Mouse (Mus musculus) hindbrain, postnatal 0 days (tissue): ENCODE measurements around the gene Onecut3. TPM values are rescaled to one million over a fixed set of nuclear protein-coding genes. Genes with fewer than 3 reads are reported as not detected.

Experiments
- ATAC-seq: fragments of 200-750 bp; cut with Nextera tagmentation; 2 replicates; pipeline ENCODE4 v1.8.0; 2017; ENCODE audit warnings: mild to moderate bottlenecking, moderate TSS enrichment, moderate library complexity
- DNase-seq: peaks from one replicate; pipeline ENCODE4 v3.0.0-alpha.2; 2015; ENCODE audit warnings: low spot score
- H3K27ac ChIP-seq: fragments of 300-500 bp; sonication (generic); 2 replicates; pipeline ENCODE4 v1.5.1; 2014; ENCODE audit warnings: mild to moderate bottlenecking
- H3K27me3 ChIP-seq: fragments of 300-500 bp; sonication (generic); 2 replicates; pipeline ENCODE4 v1.6.1; 2014; ENCODE audit warnings: low read length, mixed read lengths; ENCODE audit not compliant: insufficient read depth
- H3K36me3 ChIP-seq: fragments of 300-500 bp; sonication (generic); 2 replicates; pipeline ENCODE4 v1.6.1; 2014; ENCODE audit warnings: low read length, mixed read lengths; ENCODE audit not compliant: insufficient read depth
- H3K4me1 ChIP-seq: fragments of 300-500 bp; sonication (generic); 2 replicates; pipeline ENCODE4 v1.6.1; 2014; ENCODE audit warnings: antibody characterized with exemption, low read length, mixed read lengths; ENCODE audit not compliant: insufficient read depth
- H3K4me2 ChIP-seq: fragments of 300-500 bp; sonication (generic); 2 replicates; pipeline ENCODE4 v1.6.1; 2014; ENCODE audit warnings: low read depth, mild to moderate bottlenecking, low read length, moderate library complexity, mixed read lengths
- H3K4me3 ChIP-seq: fragments of 300-500 bp; sonication (generic); 2 replicates; pipeline ENCODE4 v1.5.1; 2014; ENCODE audit warnings: low read length
- H3K9ac ChIP-seq: fragments of 300-500 bp; sonication (generic); replicated peaks from 2 replicates; pipeline ENCODE4 v1.6.1; 2014; ENCODE audit warnings: mild to moderate bottlenecking, low read length, moderate library complexity, mixed read lengths
- H3K9me3 ChIP-seq: fragments of 300-500 bp; sonication (generic); 2 replicates; pipeline ENCODE4 v1.6.1; 2016; ENCODE audit warnings: low read length, mixed read lengths
- CTCF ChIP-seq: IDR thresholded peaks from 2 replicates; pipeline ENCODE4 v1.5.1; 2016; ENCODE audit warnings: antibody characterized with exemption, control low read depth, low read depth
- WGBS: fragments of 180-500 bp; shearing (Covaris S2); extraction: QIAGEN DNeasy Blood & Tissue Kit; methylation state at CpG from one replicate; pipeline ENCODE4 v1.1.7; 2014; 5-methylcytosine and 5-hydroxymethylcytosine counted together
- polyA plus RNA-seq: library from polyadenylated mRNA; unstranded; fragments of >200 nt; fragmentation: Nextera tagmentation; extraction: Ambion mirVana; gene quantifications from 2 replicates; pipeline ENCODE4 v1.2.1, GENCODE M21; 2015
- total RNA-seq: library from RNA; depleted of rRNA; stranded (reverse); fragments of >200 nt; gene quantifications from 2 replicates; pipeline ENCODE4 v1.2.3, GENCODE M21; 2014

The Onecut3 gene
- total and polyA plus RNA-seq, 2 experiments from 2014 or later, result 0.74 to 2.5 TPM

DNA sequence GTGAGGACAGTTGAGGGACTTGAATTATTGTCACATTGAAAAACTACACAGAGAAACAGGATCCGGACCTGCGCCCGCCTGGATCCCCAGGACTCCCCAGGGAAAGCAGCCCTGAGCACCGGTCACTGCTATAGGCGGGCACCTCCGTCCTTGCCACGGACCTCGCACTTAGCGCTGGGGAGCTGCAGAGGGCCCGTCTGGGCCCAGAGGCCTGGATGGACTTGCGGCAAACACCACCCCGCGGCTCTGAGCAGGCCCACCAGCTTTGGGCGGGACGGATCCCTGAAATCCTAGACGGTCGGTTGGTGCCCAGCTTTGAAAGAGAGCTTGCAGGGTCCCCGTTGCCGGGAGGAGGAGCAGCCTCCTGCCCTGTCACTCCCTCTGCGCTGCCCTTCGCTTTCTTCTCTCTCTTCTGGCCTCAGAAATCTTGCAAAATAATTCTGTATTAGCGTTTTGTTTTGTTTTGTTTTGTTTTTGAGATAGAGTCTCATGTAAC, 8.2 kb downstream of the Onecut3 start:
- no peak for ATAC-seq
- Histone ChIP-seq H3K27ac (no peak overlapping the region), H3K4me1 (no peaks in the 10 kb centered on the region), H3K36me3 (no peaks in the 10 kb centered on the region), H3K9ac (no peak overlapping the region), H3K27me3 (peaks cover 74% of the 10 kb centered on the region), H3K4me2 (no peak overlapping the region), H3K4me3 (no peak overlapping the region), H3K9me3 (no peaks in the 10 kb centered on the region)
- WGBS, result 3% methylated on average over 22 of the region's 22 CpGs
- DNase-seq, result no peak
- no peak for TF ChIP-seq CTCF

DNA sequence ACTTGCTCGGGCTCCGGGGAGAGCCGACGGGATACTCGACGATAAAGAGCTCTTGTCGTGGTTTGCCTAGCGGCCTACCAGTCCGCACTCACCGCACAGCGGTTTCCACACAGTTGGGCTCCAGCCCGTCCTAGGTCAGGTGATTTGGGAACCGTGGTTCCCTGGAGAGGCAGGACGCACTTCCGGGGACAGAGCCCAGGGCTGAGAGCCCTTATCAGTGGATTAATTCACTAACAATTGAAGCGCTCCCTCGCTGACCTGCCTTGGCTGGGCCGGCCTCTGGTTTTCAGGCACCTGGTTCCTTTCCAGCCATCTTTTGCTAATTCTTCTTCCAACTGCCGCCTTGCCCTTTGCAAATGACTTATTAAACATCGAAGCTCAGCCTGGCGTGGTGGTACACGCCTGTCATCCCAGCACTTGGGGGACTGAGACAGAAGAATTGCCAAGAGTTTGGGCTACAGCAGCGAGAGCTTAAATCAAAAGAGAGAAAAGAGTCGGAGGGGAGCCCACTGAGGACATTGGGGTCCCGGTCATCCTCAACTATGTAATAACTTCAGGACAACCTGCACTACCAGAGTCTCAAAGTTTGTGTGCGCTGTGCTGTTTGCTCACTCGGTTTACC, 9.1 kb downstream of the Onecut3 start:
- no peaks in the 10 kb centered on the region for H3K4me1 ChIP-seq
- H3K27me3 ChIP-seq, result peaks cover 69% of the 10 kb centered on the region
- no peak overlapping the region for H3K4me3 ChIP-seq
- no peaks in the 10 kb centered on the region for H3K36me3 ChIP-seq
- H3K27ac ChIP-seq, result no peak overlapping the region
- ATAC-seq (no peak), DNase-seq (no peak)
- H3K9ac ChIP-seq, result no peak overlapping the region
- H3K4me2 ChIP-seq, result no peak overlapping the region
- 4% methylated on average over 27 of the region's 27 CpGs for WGBS
- TF ChIP-seq CTCF, result no peak
- no peaks in the 10 kb centered on the region for H3K9me3 ChIP-seq

DNA sequence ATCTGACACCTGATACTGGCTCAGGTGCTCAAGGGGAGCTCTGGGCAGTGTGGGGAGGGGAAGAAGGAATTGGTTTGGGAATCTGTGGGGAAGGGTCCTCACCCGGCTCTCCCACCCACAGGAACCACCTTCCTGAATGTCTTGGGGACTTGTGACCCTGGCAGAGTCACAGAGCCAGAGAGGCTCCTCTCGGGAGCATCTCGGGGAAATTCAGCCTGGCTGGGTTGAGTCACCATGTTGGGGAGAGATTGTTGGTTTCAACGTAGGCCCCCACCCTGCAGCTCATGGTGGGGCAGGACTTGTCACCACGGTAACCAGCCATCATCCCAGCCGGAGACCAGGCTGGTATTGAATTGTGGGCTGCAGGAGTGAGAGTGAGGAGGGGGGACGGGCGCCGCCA, 10.1 kb downstream of the Onecut3 start:
- Histone ChIP-seq H3K9ac (no peak overlapping the region), H3K27ac (no peak overlapping the region), H3K9me3 (no peaks in the 10 kb centered on the region), H3K4me3 (no peak overlapping the region), H3K27me3 (peaks cover 59% of the 10 kb centered on the region), H3K4me1 (no peaks in the 10 kb centered on the region), H3K36me3 (no peaks in the 10 kb centered on the region), H3K4me2 (no peak overlapping the region)
- ATAC-seq (no peak), DNase-seq (no peak)
- WGBS, result 1% methylated on average over 8 of the region's 9 CpGs
- TF ChIP-seq CTCF, result no peak

DNA sequence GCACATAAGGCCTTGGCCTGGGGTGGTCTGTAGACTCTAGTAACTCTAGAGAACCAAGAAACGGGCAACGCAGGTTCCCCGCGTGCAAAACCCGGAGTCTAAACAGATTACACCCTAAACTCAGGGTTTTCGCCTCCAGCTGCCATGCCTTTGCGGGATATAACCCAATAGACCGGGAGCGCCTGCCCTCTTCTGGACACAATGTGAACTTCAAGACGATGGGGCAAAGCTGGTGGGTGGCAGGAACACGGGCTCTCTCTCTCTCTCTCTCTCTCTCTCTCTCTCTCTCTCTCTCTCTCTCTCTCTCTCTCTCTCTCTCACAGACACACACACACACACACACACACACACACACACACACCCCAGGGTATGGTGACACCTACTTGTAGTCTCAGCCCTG, 11.6 kb downstream of the Onecut3 start:
- 2% methylated on average over 11 of the region's 11 CpGs for WGBS
- Histone ChIP-seq H3K4me1 (no peaks in the 10 kb centered on the region), H3K9me3 (no peaks in the 10 kb centered on the region), H3K4me3 (no peak overlapping the region), H3K27ac (no peak overlapping the region), H3K9ac (no peak overlapping the region), H3K36me3 (no peaks in the 10 kb centered on the region), H3K27me3 (peaks cover 45% of the 10 kb centered on the region), H3K4me2 (no peak overlapping the region)
- peak; percentile 81 for TF ChIP-seq CTCF
- peak; percentile 80 for DNase-seq
- no peak for ATAC-seq

DNA sequence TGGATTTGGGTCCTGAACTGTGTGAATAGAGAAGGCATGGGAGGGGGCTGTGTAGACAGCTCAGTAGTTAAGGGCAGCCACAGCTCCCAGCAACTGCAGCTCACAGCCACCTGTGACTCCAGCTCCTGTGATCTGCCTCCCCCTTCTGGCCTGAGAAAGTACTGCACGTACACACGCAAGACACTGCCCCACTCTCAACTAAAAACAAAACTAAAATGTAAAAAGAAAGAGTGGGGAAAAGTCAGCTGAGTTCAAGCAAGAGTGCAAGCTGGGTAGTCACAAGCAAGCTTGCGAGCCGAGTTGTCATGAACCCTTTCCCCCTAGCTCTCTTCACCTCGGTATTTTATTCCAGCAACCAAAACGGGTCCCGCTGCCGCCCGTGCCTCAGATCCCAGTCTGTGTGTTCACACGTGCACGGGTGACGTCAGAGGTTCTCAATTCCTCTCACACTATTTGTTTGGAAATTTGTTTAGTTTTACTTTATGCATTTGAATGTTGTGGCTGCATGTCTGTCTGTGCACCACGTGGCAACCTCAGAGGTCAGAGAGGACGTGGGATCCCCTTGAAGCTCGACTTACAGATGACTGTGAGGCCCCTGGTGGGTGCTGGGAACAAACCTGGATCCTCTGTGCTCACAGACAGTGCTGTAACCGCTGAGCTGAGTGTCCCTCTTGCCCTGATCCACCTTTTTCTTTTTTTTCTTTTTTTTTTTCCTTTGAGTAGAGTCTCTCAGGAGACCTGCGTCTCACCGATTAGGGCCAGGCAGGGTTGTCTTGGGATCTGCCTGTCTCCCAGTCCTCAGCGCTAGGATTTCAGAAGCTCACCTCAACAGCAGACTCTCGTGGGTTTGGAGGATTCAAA, 15.0 kb downstream of the Onecut3 start:
- no peaks in the 10 kb centered on the region for H3K36me3 ChIP-seq
- no peak overlapping the region for H3K9ac ChIP-seq
- H3K4me1 ChIP-seq, result peaks cover 3% of the 10 kb centered on the region; the same call in 1 of the 2 replicates
- H3K4me3 ChIP-seq, result peak overlapping the region; percentile 29
- TF ChIP-seq CTCF, result peak; percentile 97
- peak; percentile 65 for ATAC-seq
- H3K27ac ChIP-seq, result no peak overlapping the region
- peaks cover 25% of the 10 kb centered on the region for H3K27me3 ChIP-seq
- DNase-seq, result peak; percentile 86
- H3K9me3 ChIP-seq, result no peaks in the 10 kb centered on the region
- WGBS, result 11% methylated on average over 20 of the region's 20 CpGs
- peak overlapping the region; percentile 55 for H3K4me2 ChIP-seq

DNA sequence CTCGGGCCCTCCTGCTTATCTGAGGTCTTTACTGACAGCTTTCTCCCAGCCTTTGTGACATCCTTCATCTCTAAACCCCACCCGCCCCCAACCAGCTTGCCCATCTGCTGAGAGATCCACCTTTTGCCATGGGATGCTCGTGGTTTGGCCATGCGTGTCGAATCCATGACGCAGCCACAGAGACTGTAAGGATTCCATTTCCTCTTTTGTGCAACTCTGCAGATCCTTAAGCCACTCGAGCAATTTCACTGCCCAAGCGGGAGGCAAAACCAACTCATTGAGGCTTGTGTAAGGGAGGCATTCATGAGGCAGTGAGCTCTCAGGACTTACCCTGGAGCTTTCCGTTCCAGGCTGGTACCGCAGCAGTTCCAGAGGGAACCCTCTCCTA, 15.6 kb downstream of the Onecut3 start:
- no peak overlapping the region for H3K9ac ChIP-seq
- ATAC-seq (no peak), DNase-seq (no peak)
- no peak overlapping the region for H3K27ac ChIP-seq
- H3K27me3 ChIP-seq, result peaks cover 19% of the 10 kb centered on the region
- WGBS, result 50% methylated on average over 10 of the region's 10 CpGs
- no peaks in the 10 kb centered on the region for H3K9me3 ChIP-seq
- peaks cover 3% of the 10 kb centered on the region; the same call in 1 of the 2 replicates for H3K4me1 ChIP-seq
- TF ChIP-seq CTCF, result no peak
- H3K4me3 ChIP-seq, result no peak overlapping the region
- H3K4me2 ChIP-seq, result no peak overlapping the region
- no peaks in the 10 kb centered on the region for H3K36me3 ChIP-seq
